Mouse (Mus musculus) embryonic facial prominence, embryonic 13.5 days (tissue): ENCODE data around the gene Klhdc9. TPM values are rescaled to one million over a fixed set of nuclear protein-coding genes. Genes with fewer than 3 reads are reported as not detected.

Experiments
- polyA plus RNA-seq: library from polyadenylated mRNA; unstranded; fragments of >200 nt; fragmentation: Nextera tagmentation; extraction: Ambion mirVana; gene quantifications from 2 replicates; pipeline ENCODE4 v1.2.1, GENCODE M21; 2015

Gene Klhdc9
- polyA plus RNA-seq, 1 experiment from 2014 or later = 1.2 TPM

Other genes starting within 250 kb of the Klhdc9 start
- gene Cfap126, start 246.9 kb downstream of the Klhdc9 start, polyA plus RNA-seq = 1.3 and 2.1 TPM in 2 replicates
- gene Sdhc, start 210.2 kb downstream of the Klhdc9 start, polyA plus RNA-seq = 249 and 258 TPM in 2 replicates
- gene Mpz, start 210.1 kb downstream of the Klhdc9 start, polyA plus RNA-seq = 7.7 and 9.4 TPM in 2 replicates
- 20.6 and 25.2 TPM in 2 replicates for gene Pcp4l1, start 164.5 kb downstream of the Klhdc9 start, polyA plus RNA-seq
- 0.10 and 0.28 TPM in 2 replicates for gene Nr1i3, start 146.8 kb downstream of the Klhdc9 start, polyA plus RNA-seq
- 30.2 and 30.9 TPM in 2 replicates for gene Tomm40l, start 138.3 kb downstream of the Klhdc9 start, polyA plus RNA-seq
- gene Apoa2, start 135.7 kb downstream of the Klhdc9 start, polyA plus RNA-seq = 0.80 and 56.2 TPM in 2 replicates
- 40.7 and 41.9 TPM in 2 replicates for gene Fcer1g, start 126.4 kb downstream of the Klhdc9 start, polyA plus RNA-seq
- 23.6 and 25.6 TPM in 2 replicates for gene Adamts4, start 110.4 kb downstream of the Klhdc9 start, polyA plus RNA-seq
- 232 and 248 TPM in 2 replicates for gene Ndufs2, start 109.4 kb downstream of the Klhdc9 start, polyA plus RNA-seq
- 82.1 and 84.2 TPM in 2 replicates for gene B4galt3, start 90.5 kb downstream of the Klhdc9 start, polyA plus RNA-seq
- gene Ppox, start 79.6 kb downstream of the Klhdc9 start, polyA plus RNA-seq = 60.5 and 64.9 TPM in 2 replicates
- gene Usp21, start 72.8 kb downstream of the Klhdc9 start, polyA plus RNA-seq = 116 and 127 TPM in 2 replicates
- gene Ufc1, start 65.8 kb downstream of the Klhdc9 start, polyA plus RNA-seq = 109 and 118 TPM in 2 replicates
- 58.4 and 59.6 TPM in 2 replicates for gene Dedd, start 31.7 kb downstream of the Klhdc9 start, polyA plus RNA-seq
- gene Nit1, start 15.2 kb downstream of the Klhdc9 start, polyA plus RNA-seq = 43.4 and 44.9 TPM in 2 replicates
- 119 and 125 TPM in 2 replicates for gene Pfdn2, start 15.1 kb downstream of the Klhdc9 start, polyA plus RNA-seq
- 19.0 and 21.6 TPM in 2 replicates for gene Nectin4, start 9.3 kb upstream of the Klhdc9 start, polyA plus RNA-seq
- 1.1 and 1.3 TPM in 2 replicates for gene Arhgap30, start 28.2 kb upstream of the Klhdc9 start, polyA plus RNA-seq
- gene Usf1, start 50.5 kb upstream of the Klhdc9 start, polyA plus RNA-seq = 95.6 and 108 TPM in 2 replicates
- 8.1 and 8.5 TPM in 2 replicates for gene Tstd1, start 58.1 kb upstream of the Klhdc9 start, polyA plus RNA-seq
- gene F11r, start 76.7 kb upstream of the Klhdc9 start, polyA plus RNA-seq = 39.2 TPM in 2 replicates
- gene Alyref2, start 142.7 kb upstream of the Klhdc9 start, polyA plus RNA-seq = 14.7 and 14.9 TPM in 2 replicates
- 0.23 TPM in 1 of 2 replicates, not detected in the other for gene Itln1, start 174.5 kb upstream of the Klhdc9 start, polyA plus RNA-seq
- 0.17 TPM in 1 of 2 replicates, not detected in the other for gene Cd244a, start 198.4 kb upstream of the Klhdc9 start, polyA plus RNA-seq
- 0.45 and 0.52 TPM in 2 replicates for gene Ly9, start 246.6 kb upstream of the Klhdc9 start, polyA plus RNA-seq